Mouse (Mus musculus) cortical plate, adult 2 months (tissue): ENCODE measurements around the gene Gga1.

ENCODE experiments used
- CTCF ChIP-seq: fragments of 200-500 bp; IDR thresholded peaks from 2 replicates; pipeline ENCODE4 v1.5.1; 2011; ENCODE audit warnings: mild to moderate bottlenecking, control low read depth, low read length; ENCODE audit not compliant: insufficient read depth; ENCODE audit errors: extremely low read depth
- POLR2A ChIP-seq: fragments of 200-500 bp; IDR thresholded peaks from 2 replicates; pipeline ENCODE4 v1.6.1; 2011; ENCODE audit warnings: mild to moderate bottlenecking, low read length, control low read depth; ENCODE audit not compliant: insufficient read depth; ENCODE audit errors: extremely low read depth

GRCm38 (mm10) chr15:78908982-78909381, 32.0 kb downstream of the Gga1 start:
- TF ChIP-seq CTCF (no peak), POLR2A (no peak)
